27 mouse cellular contexts compared by ENCODE assay signal in the genomic region with DNA sequence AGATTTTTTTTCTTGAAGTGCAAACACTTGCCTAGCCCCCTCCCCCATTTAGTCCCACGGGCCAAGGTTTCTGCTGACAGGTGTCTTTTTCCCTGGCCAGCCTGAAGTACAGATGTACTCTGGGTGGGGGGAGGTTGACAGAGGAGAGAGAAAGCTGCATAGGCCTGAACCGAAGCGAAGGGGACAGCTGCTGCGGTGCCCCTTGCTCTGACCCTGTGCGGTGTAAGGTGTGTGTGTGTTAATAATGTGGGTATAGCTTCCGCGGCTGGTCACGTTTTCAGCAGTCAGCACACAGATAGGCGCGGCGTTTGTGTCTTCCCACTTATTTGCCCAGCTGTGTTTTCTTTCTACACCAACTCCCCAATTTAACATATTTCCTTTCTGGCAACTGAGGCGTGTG. TPM values are rescaled to one million over a fixed set of nuclear protein-coding genes. Genes with fewer than 3 reads are reported as not detected.
"Had no signal": no experiment of that assay in that cellular context is flagged by ENCODE, and none has a peak within 500 bp of the region (broad histone marks: within the 10 kb centered on the region; RNA-seq: fewer than 3 reads in every experiment).

No protein-coding gene starts in this region.

- H3K9me3 ChIP-seq: heart, embryonic 10.5 days; heart, embryonic 12.5 days; hindbrain, embryonic 12.5 days; intestine, embryonic 15.5 days; limb, embryonic 10.5 days; limb, embryonic 12.5 days; liver, embryonic 13.5 days; liver, embryonic 15.5 days had no signal

- H3K4me2 ChIP-seq: heart, embryonic 12.5 days; hindbrain, embryonic 12.5 days; hindbrain, embryonic 14.5 days; intestine, embryonic 15.5 days; limb, embryonic 12.5 days; liver, embryonic 11.5 days; liver, embryonic 13.5 days; liver, embryonic 15.5 days had no signal

- ATAC-seq: hindbrain, embryonic 16.5 days; inflammation-experienced regulatory T-cells, adult 6 months; intestine, embryonic 15.5 days had no signal

- H3K27me3 ChIP-seq: heart, embryonic 12.5 days; hindbrain, embryonic 12.5 days; intestine, embryonic 15.5 days; limb, embryonic 12.5 days; liver, embryonic 13.5 days; liver, embryonic 15.5 days had no signal

- H3K36me3 ChIP-seq: heart, embryonic 10.5 days; heart, embryonic 12.5 days; hindbrain, embryonic 10.5 days; hindbrain, embryonic 12.5 days; intestine, embryonic 15.5 days; limb, embryonic 10.5 days; limb, embryonic 12.5 days; liver, embryonic 13.5 days; liver, embryonic 15.5 days had no signal

- H3K4me1 ChIP-seq: heart, embryonic 10.5 days; heart, embryonic 12.5 days; hindbrain, embryonic 10.5 days; hindbrain, embryonic 12.5 days; intestine, embryonic 15.5 days; limb, embryonic 10.5 days; limb, embryonic 12.5 days had no signal

- DNase-seq: gastrocnemius, adult 2 months; gastrocnemius, postnatal 10 days; gastrocnemius, postnatal 25 days; heart, adult 18-20 months; heart, postnatal 10 days; heart, postnatal 4 days; kidney, adult 2 months; kidney, adult 9 months; kidney, postnatal 14 days; kidney, postnatal 4 days; liver; liver, embryonic 13.5 days had no signal

- H3K9ac ChIP-seq: heart, embryonic 12.5 days; hindbrain, embryonic 12.5 days; hindbrain, embryonic 14.5 days; intestine, embryonic 15.5 days; limb, embryonic 12.5 days; liver, embryonic 13.5 days; liver, embryonic 15.5 days had no signal

- H3K4me3 ChIP-seq: gastrocnemius, adult 2 months; heart, embryonic 10.5 days; heart, embryonic 12.5 days; hindbrain, embryonic 10.5 days; hindbrain, embryonic 12.5 days; intestine, embryonic 15.5 days; left cerebral cortex, adult 2 months; limb, embryonic 10.5 days; limb, embryonic 12.5 days; liver, embryonic 13.5 days; liver, embryonic 15.5 days had no signal

- H3K27ac ChIP-seq: gastrocnemius, adult 2 months; heart, embryonic 10.5 days; hindbrain, embryonic 10.5 days; hindbrain, embryonic 12.5 days; hindbrain, embryonic 14.5 days; intestine, embryonic 15.5 days; kidney, postnatal 0 days; left cerebral cortex, adult 2 months; limb, embryonic 10.5 days; limb, embryonic 12.5 days; liver, embryonic 13.5 days; liver, embryonic 15.5 days had no signal

RNA-seq across cellular contexts. Expression of gene Slc38a5, which starts 11.5 kb away (rescaled TPM):
- total RNA-seq: gastrocnemius, adult 2 months; gastrocnemius, postnatal 25 days had no signal
- polyA plus RNA-seq: inflammation-experienced regulatory T-cells, adult 6 months; kidney, adult 2 months had no signal

RNA-seq across cellular contexts. Expression of gene Porcn, which starts 53.2 kb away (rescaled TPM):
- total RNA-seq: granulocyte monocyte progenitor cell, adult 5-6 weeks had no signal
